Comparison of ENCODE assay signal across 1 mouse cellular context in the genomic region with DNA sequence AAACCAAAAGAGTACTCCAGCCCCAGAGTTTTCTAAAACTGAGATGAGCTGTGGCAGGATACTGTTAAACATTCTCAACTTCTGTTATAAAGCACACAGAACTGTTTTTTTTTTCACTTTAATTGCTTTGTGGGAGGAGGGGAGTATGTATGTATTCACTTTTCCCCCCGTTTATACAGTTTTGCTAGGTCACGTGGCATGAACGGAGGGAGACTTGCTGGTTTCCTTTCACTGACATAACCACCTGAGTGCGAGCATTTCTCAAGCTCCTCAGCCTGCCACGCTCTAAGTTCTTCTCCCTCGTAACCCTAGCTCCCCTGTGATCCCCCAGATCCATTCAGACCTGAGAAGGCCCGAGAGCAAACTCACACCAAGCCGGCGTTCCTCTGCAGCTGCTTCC.
TF ChIP-seq lines count a peak whose summit lies in the region.

No protein-coding gene starts in this region.

TF ChIP-seq in CH12.LX, 34 proteins besides CTCF, POLR2A, EP300 and RAD21 (continued from another document):
- TF ChIP-seq TCF12 (IDR thresholded peaks at IDR 0.05; ENCODE audit: low read depth, low read length): no peak
- TF ChIP-seq UBTF (IDR thresholded peaks at IDR 0.05; ENCODE audit: low read depth, low read length): no peak
- peak; percentile 47; the same call in 1 of the 2 replicates for TF ChIP-seq BHLHE40 (IDR thresholded peaks at IDR 0.05; ENCODE audit: low read depth, low read length)
- no peak for TF ChIP-seq NELFE (IDR thresholded peaks at IDR 0.05; ENCODE audit: low read depth, low read length)
- TF ChIP-seq CHD2 (IDR thresholded peaks at IDR 0.05; ENCODE audit: low read length): no peak
- peak; percentile 55; the same call in 1 of the 2 replicates for TF ChIP-seq USF2 (conservative IDR thresholded peaks at IDR 0.05; ENCODE audit: low read depth, low read length)
- TF ChIP-seq MAX (IDR thresholded peaks at IDR 0.05; ENCODE audit: low read length): no peak; the same call in none of the 2 replicates
- no peak for TF ChIP-seq ELF1 (IDR thresholded peaks at IDR 0.05; ENCODE audit: low read depth, low read length)
TF ChIP-seq in CH12.LX: peak in this region for 5.
